Mouse (Mus musculus) limb, embryonic 13.5 days (tissue): ENCODE results near the gene Mast4. TPM values are rescaled to one million over a fixed set of nuclear protein-coding genes. Genes with fewer than 3 reads are reported as not detected.

Experiments used
- ATAC-seq: fragments of 200-750 bp; cut with Nextera tagmentation; 2 replicates; pipeline ENCODE4 v1.8.0; 2017; ENCODE audit warnings: low read depth, moderate number of reproducible peaks, moderate TSS enrichment; ENCODE audit not compliant: low FRiP score
- H3K27ac ChIP-seq: fragments of 300-500 bp; sonication (generic); 2 replicates; pipeline ENCODE4 v1.5.1; 2015; ENCODE audit warnings: inconsistent platforms, mild to moderate bottlenecking, moderate library complexity
- H3K27me3 ChIP-seq: fragments of 300-500 bp; sonication (generic); 2 replicates; pipeline ENCODE4 v1.6.1; 2015; ENCODE audit warnings: mild to moderate bottlenecking, inconsistent platforms
- H3K36me3 ChIP-seq: fragments of 300-500 bp; sonication (generic); 2 replicates; pipeline ENCODE4 v1.6.1; 2015; ENCODE audit warnings: inconsistent platforms, mild to moderate bottlenecking, moderate library complexity
- H3K4me1 ChIP-seq: fragments of 300-500 bp; sonication (generic); 2 replicates; pipeline ENCODE4 v1.6.1; 2015; ENCODE audit warnings: inconsistent platforms
- H3K4me2 ChIP-seq: fragments of 300-500 bp; sonication (generic); replicated peaks from 2 replicates; pipeline ENCODE4 v1.6.1; 2015; ENCODE audit warnings: inconsistent platforms, mild to moderate bottlenecking, moderate library complexity
- H3K4me3 ChIP-seq: fragments of 300-500 bp; sonication (generic); 2 replicates; pipeline ENCODE4 v1.5.1; 2015; ENCODE audit warnings: moderate library complexity, mild to moderate bottlenecking, inconsistent platforms
- H3K9ac ChIP-seq: fragments of 300-500 bp; sonication (generic); 2 replicates; pipeline ENCODE4 v1.6.1; 2015; ENCODE audit warnings: mild to moderate bottlenecking, inconsistent platforms
- H3K9me3 ChIP-seq: fragments of 300-500 bp; sonication (generic); 2 replicates; pipeline ENCODE4 v1.6.1; 2016; ENCODE audit warnings: inconsistent platforms
- WGBS: fragments of 180-500 bp; shearing (Covaris S2); methylation state at CpG from one replicate; pipeline ENCODE4 v1.1.7; 2015; 5-methylcytosine and 5-hydroxymethylcytosine counted together
- polyA plus RNA-seq: library from polyadenylated mRNA; unstranded; fragments of >200 nt; fragmentation: Nextera tagmentation; extraction: Ambion mirVana; gene quantifications from 2 replicates; pipeline ENCODE4 v1.2.1, GENCODE M21; 2015

Mast4 gene
- polyA plus RNA-seq, 1 experiment from 2014 or later = 23.2 TPM

DNA sequence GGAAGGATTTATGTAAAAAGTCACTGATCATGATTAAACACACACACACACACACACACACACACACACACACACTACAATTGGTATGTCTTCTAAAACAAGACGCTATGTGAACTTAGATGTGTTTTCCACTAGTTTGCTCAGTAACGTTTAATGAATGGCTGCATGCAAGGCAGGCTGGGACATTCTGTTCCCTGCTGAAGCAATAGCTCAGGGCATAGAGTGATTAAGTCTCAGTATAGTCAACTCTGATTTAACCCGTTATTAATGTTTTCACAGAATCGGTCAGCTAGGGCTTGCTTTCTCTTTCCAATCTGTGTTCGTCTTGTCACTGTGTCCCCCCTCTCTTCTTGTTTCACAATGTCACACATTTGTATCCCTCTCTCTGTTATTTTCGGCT, 558.8 kb downstream of the Mast4 start:
- H3K27ac ChIP-seq = no peak overlapping the region
- ATAC-seq = no peak
- no peak overlapping the region for H3K4me2 ChIP-seq
- no peak overlapping the region for H3K4me3 ChIP-seq
- no peaks in the 10 kb centered on the region for H3K9me3 ChIP-seq
- H3K36me3 ChIP-seq = peaks cover 28% of the 10 kb centered on the region
- peaks cover 6% of the 10 kb centered on the region; the same call in 1 of the 2 replicates for H3K4me1 ChIP-seq
- no peaks in the 10 kb centered on the region for H3K27me3 ChIP-seq
- WGBS = 82% methylated on average over 6 of the region's 6 CpGs
- H3K9ac ChIP-seq = no peak overlapping the region

DNA sequence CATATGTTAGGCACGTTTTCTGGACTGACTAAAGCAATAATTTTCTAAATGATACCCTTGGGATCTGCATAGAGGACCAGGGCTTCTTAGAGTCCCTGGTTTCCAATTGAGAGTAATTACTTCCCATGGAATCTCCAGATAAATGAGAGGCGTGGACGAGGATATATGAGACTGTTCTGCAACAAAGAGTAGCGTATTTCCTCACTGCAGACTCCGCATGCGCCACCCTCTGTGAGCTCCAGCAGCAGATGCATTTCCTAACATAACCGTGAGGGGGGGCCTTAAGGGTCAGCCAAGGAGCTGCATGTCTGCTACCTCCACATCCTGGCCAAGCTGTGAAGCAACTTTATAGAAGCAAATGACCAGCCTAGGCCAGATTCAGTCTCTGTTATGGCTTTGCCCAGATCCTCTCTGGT, 559.5 kb downstream of the Mast4 start:
- no peak overlapping the region for H3K27ac ChIP-seq

DNA sequence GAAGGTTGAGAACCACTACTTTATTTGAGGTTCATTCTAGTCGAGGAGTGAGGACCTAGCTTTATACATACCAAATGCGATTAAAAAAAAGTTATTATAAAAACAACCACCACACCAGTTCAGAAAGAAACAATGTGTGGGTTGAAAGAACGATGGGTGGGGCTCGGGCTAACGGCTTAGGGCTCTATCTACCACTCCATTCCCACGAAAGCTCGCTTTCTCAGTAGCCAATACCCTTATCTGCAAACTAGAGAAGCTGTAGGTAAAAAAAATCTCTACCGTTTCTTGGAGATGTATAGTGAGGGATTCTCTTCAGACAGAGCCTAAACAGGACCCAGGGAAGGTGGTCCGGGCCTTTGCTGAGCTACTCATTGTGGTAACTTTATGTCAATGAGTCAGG, 561.1 kb downstream of the Mast4 start:
- no peaks in the 10 kb centered on the region for H3K9me3 ChIP-seq
- no peak for ATAC-seq
- 91% methylated on average over 9 of the region's 9 CpGs for WGBS

More for the DNA sequence above, 559.5 kb downstream of the Mast4 start:
- Histone ChIP-seq H3K4me1 (peaks cover 8% of the 10 kb centered on the region; the same call in 1 of the 2 replicates), H3K9me3 (no peaks in the 10 kb centered on the region), H3K4me3 (no peak overlapping the region), H3K9ac (no peak overlapping the region), H3K27me3 (no peaks in the 10 kb centered on the region), H3K4me2 (no peak overlapping the region), H3K36me3 (peaks cover 30% of the 10 kb centered on the region)
- 40% methylated on average over 7 of the region's 7 CpGs for WGBS
- ATAC-seq = no peak

DNA sequence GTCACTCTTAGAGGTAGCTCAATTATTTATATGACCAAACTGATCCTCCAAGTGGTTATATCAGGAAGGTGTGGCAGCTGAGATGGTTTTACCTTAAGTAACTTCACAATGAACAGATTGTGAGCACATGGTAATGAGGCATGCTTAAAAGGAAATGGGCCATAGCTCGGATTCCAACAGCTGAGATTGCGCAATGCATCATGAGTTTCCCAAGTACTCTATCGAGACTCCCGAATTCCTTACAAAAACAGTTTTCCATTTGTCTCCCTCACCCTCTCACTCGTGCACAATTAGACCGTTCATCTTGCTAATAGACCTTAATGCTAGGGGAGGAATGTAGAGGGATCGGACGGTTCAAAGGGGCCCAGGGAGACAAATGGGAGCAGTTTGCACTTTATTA, 564.1 kb downstream of the Mast4 start:
- Histone ChIP-seq H3K4me1 (peaks cover 13% of the 10 kb centered on the region), H3K27me3 (no peaks in the 10 kb centered on the region), H3K4me3 (no peak overlapping the region), H3K27ac (no peak overlapping the region), H3K9me3 (no peaks in the 10 kb centered on the region), H3K9ac (no peak overlapping the region), H3K4me2 (no peak overlapping the region), H3K36me3 (peaks cover 27% of the 10 kb centered on the region)
- WGBS = 40% methylated on average over 8 of the region's 8 CpGs
- ATAC-seq = no peak

More for the DNA sequence above, 561.1 kb downstream of the Mast4 start:
- no peak overlapping the region for H3K9ac ChIP-seq
- no peak overlapping the region for H3K4me3 ChIP-seq
- no peak overlapping the region for H3K4me2 ChIP-seq
- no peaks in the 10 kb centered on the region for H3K27me3 ChIP-seq
- peaks cover 19% of the 10 kb centered on the region for H3K36me3 ChIP-seq
- no peak overlapping the region for H3K27ac ChIP-seq
- H3K4me1 ChIP-seq = peaks cover 13% of the 10 kb centered on the region

DNA sequence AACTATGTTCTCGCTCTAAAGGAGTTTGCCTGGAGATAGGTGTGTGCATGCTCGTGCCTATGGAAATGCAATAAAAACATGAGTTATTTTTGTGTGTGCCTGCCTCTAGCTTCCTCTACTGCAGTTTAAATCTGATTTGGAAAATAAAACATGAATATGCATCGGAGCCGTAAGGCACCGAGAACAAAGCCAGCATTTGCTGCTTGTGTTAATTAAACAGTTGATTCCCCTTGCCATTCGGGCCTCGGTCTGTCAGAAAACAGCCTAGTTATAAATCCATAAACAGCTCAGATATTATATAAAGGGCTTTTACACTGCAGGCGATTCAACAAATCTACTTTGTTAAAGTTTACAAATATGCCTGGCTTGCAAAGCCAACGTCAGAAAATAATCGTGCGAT, 565.8 kb downstream of the Mast4 start:
- Histone ChIP-seq H3K9ac (no peak overlapping the region), H3K4me1 (peaks cover 9% of the 10 kb centered on the region), H3K9me3 (no peaks in the 10 kb centered on the region), H3K27ac (no peak overlapping the region), H3K27me3 (no peaks in the 10 kb centered on the region), H3K36me3 (peaks cover 23% of the 10 kb centered on the region), H3K4me3 (no peak overlapping the region), H3K4me2 (no peak overlapping the region)
- WGBS = 74% methylated on average over 11 of the region's 11 CpGs
- ATAC-seq = no peak

DNA sequence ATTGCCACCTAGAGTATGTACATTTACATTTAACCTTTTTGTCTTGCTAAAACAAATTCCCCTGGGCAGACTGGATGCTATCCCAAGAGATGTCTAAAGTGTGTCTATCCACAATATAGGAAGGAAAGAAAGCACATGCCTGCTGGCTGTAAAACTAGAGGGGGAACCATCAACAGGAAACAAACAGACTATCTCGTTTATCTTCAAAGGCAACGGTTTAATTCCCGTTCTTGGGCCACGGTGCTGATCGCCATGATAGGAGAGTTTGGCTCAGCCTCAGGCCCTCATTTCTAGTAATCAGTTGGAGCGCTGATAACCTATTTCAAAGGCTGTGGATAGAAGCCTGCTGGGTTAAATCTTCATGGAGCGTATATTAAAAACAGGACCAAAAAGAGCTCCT, 567.2 kb downstream of the Mast4 start:
- 59% methylated on average over 7 of the region's 7 CpGs for WGBS

DNA sequence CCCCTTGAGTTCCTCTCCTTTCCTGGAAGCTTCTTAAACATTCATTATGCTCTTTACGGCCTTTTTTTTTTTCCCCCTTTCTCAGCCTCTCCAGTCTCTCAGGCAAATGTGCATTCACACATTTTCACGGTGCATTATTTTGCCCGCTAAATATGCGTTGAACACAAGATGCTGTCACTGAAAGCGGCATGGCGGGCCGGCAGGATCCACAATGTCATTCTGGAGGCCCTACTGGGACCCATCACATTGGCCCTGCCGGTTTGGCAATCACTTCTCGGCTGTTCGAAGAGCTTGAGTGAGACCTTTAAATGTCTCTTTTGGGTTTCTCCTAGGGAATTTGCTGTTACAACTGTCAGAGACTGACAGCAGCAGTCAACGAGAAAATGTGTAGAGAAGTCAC, 569.1 kb downstream of the Mast4 start:
- no peaks in the 10 kb centered on the region for H3K9me3 ChIP-seq
- peaks cover 19% of the 10 kb centered on the region for H3K36me3 ChIP-seq
- no peak overlapping the region for H3K9ac ChIP-seq
- no peak for ATAC-seq
- no peak overlapping the region for H3K4me3 ChIP-seq
- H3K4me1 ChIP-seq = peaks cover 5% of the 10 kb centered on the region; the same call in 1 of the 2 replicates
- no peak overlapping the region for H3K4me2 ChIP-seq
- H3K27ac ChIP-seq = no peak overlapping the region
- no peaks in the 10 kb centered on the region for H3K27me3 ChIP-seq
- 86% methylated on average over 11 of the region's 11 CpGs for WGBS

More for the DNA sequence above, 567.2 kb downstream of the Mast4 start:
- Histone ChIP-seq H3K36me3 (peaks cover 23% of the 10 kb centered on the region), H3K4me1 (peaks cover 9% of the 10 kb centered on the region), H3K9me3 (no peaks in the 10 kb centered on the region), H3K27ac (no peak overlapping the region), H3K9ac (no peak overlapping the region), H3K4me3 (no peak overlapping the region), H3K27me3 (no peaks in the 10 kb centered on the region), H3K4me2 (no peak overlapping the region)
- ATAC-seq = no peak

DNA sequence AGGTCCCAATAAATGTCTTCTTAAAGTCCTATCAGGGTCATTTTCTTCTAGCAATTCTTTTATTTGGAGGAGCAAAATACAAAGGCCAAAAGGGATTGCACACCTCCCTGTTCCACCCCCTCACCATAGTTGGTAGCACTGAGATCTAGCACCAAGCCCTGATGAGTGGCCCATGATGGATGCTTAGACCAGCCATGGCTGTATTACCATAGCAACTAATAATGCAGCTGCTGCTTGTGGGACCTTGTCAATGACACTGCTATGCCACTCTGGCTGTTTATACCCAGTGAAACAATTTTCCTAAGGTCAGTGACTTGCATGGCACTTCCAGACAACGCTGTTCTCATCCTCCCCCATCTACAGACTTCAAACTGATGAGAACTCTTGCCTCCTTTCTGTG, 570.1 kb downstream of the Mast4 start:
- no peaks in the 10 kb centered on the region for H3K27me3 ChIP-seq
- H3K36me3 ChIP-seq = peaks cover 19% of the 10 kb centered on the region
- H3K9me3 ChIP-seq = no peaks in the 10 kb centered on the region
- H3K27ac ChIP-seq = no peak overlapping the region
- H3K4me2 ChIP-seq = no peak overlapping the region
- no peak overlapping the region for H3K4me3 ChIP-seq
- no peak overlapping the region for H3K9ac ChIP-seq
- peaks cover 5% of the 10 kb centered on the region; the same call in 1 of the 2 replicates for H3K4me1 ChIP-seq
- WGBS = 95% methylated on average over 1 of the region's 1 CpGs
- ATAC-seq = no peak

DNA sequence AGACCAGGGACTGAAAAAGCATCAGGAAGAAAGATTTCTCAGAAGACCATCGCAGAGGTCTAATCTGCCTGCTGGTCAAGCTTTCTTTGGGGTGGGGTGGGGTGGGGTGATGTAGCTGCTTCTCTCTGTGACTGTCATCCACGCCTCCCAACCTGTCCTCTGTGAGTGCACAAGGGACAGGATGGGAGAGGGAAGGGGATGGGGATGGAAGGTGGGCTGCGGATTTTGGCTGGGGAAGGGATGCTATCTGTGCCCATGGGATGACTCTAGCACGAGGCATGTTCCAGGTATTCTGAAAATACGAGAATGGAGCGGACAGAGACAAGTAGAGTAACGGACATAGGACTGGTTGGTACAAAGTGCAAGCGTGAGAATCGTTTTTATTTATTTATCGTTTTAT, 572.1 kb downstream of the Mast4 start:
- H3K9me3 ChIP-seq = no peaks in the 10 kb centered on the region
- peaks cover 34% of the 10 kb centered on the region for H3K36me3 ChIP-seq
- no peaks in the 10 kb centered on the region for H3K4me1 ChIP-seq
- H3K27me3 ChIP-seq = no peaks in the 10 kb centered on the region
- no peak overlapping the region for H3K9ac ChIP-seq
- 88% methylated on average over 10 of the region's 10 CpGs for WGBS
- no peak for ATAC-seq
- no peak overlapping the region for H3K27ac ChIP-seq
- H3K4me3 ChIP-seq = no peak overlapping the region
- no peak overlapping the region for H3K4me2 ChIP-seq

DNA sequence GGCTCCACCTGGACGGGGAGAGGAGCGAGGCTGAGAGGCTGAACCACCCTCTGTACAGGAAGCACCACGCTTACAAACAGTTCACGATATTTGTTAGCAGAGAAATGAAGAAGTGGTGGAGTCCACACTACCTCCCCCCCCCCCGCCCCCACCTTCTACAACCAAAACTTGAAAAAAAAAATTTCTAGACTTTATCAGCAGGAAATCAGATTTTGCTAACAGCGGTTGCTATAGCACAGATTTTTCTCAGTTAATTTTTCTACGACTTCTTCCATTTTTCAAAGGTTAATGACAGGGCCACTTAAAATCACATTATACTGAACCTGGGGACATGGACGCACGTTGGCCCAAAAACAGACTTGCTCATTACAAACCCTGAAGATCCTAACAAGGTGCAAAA, 572.9 kb downstream of the Mast4 start:
- no peak overlapping the region for H3K4me3 ChIP-seq

DNA sequence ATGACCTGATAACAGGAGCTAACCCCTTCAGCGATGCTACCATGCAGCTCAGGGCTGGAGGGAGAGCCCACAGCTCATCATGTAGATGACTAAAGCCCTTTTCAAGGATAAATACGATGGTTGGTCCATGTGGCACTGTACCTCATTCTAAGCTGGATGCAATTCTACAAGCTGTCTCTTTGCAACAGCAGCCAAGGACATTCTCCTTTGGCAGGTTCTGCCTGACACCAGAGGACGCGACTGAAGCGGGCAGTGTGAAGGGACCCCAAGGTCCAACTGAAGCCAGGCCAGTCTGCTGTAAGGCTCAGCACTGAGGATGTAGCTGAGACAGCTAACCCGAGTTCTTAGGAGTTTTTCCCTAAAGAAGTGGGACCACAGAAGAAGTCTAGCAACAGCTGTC, 576.3 kb downstream of the Mast4 start:
- no peak overlapping the region for H3K4me3 ChIP-seq
- H3K4me1 ChIP-seq = peaks cover 3% of the 10 kb centered on the region
- H3K4me2 ChIP-seq = no peak overlapping the region
- H3K27me3 ChIP-seq = no peaks in the 10 kb centered on the region
- H3K9me3 ChIP-seq = no peaks in the 10 kb centered on the region
- peaks cover 33% of the 10 kb centered on the region for H3K36me3 ChIP-seq
- H3K9ac ChIP-seq = no peak overlapping the region
- no peak overlapping the region for H3K27ac ChIP-seq
- ATAC-seq = no peak
- 95% methylated on average over 6 of the region's 6 CpGs for WGBS

More for the DNA sequence above, 572.9 kb downstream of the Mast4 start:
- Histone ChIP-seq H3K4me2 (no peak overlapping the region), H3K9me3 (no peaks in the 10 kb centered on the region), H3K9ac (no peak overlapping the region), H3K36me3 (peaks cover 38% of the 10 kb centered on the region), H3K27ac (no peak overlapping the region), H3K4me1 (no peaks in the 10 kb centered on the region), H3K27me3 (no peaks in the 10 kb centered on the region)
- no peak for ATAC-seq
- WGBS = 61% methylated on average over 9 of the region's 9 CpGs

DNA sequence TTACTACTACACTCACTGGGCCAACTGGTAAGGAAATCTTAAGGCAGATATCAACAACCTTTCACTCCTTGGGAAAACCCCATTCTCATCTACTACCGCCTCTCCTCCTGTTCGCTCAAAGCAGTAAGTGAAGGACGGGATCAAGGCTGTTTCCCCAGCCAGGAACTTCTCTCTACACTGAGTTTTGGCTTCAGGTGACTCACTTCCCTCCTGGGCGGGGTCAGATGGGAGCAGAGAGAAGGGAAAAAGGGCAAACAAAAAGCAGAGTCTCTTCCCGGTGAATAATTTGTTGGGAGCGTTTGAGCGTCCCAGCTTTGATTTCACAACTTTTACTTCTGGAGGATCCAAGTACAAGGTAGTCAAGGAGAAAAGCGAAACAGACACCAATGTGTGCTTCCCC, 578.2 kb downstream of the Mast4 start:
- H3K27me3 ChIP-seq = no peaks in the 10 kb centered on the region
- no peaks in the 10 kb centered on the region for H3K9me3 ChIP-seq
- ATAC-seq = no peak
- 92% methylated on average over 8 of the region's 8 CpGs for WGBS
- no peak overlapping the region for H3K27ac ChIP-seq
- H3K4me2 ChIP-seq = no peak overlapping the region
- peaks cover 38% of the 10 kb centered on the region for H3K36me3 ChIP-seq
- H3K9ac ChIP-seq = no peak overlapping the region
- H3K4me1 ChIP-seq = peaks cover 3% of the 10 kb centered on the region
- no peak overlapping the region for H3K4me3 ChIP-seq

DNA sequence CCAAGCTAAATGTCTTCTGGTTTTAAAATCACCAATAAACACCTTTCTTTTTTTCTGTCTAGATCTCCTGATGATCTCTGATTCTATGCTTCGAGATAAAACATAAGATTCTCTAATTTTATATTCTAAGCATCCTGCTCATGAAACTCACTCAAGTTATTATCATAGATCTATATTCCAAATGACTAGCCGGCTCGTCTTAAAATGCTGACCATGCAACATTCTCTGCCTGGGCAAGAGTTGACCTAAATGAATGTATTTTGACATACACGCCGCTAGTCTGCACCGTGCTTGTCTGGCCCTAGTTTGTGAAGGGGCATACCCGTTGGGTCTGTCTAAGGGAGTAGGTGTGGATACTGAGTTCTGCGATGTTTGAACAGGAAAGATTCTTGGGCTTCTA, 579.2 kb downstream of the Mast4 start:
- Histone ChIP-seq H3K9me3 (no peaks in the 10 kb centered on the region), H3K4me2 (no peak overlapping the region), H3K27me3 (no peaks in the 10 kb centered on the region), H3K36me3 (peaks cover 40% of the 10 kb centered on the region), H3K4me3 (no peak overlapping the region), H3K27ac (no peak overlapping the region), H3K4me1 (peaks cover 3% of the 10 kb centered on the region), H3K9ac (no peak overlapping the region)
- 93% methylated on average over 8 of the region's 8 CpGs for WGBS
- ATAC-seq = no peak
